Comparison of ENCODE assay signal across 31 mouse cellular contexts in genomic region chr7:24702841-24703240, GRCm38 (mm10). TPM values are rescaled to one million over a fixed set of nuclear protein-coding genes. Genes with fewer than 3 reads are reported as not detected.
"Had no signal": no experiment of that assay in that cellular context is flagged by ENCODE, and none has a peak within 500 bp of the region (broad histone marks: within the 10 kb centered on the region; RNA-seq: fewer than 3 reads in every experiment).

No protein-coding gene starts in this region.

RNA-seq across cellular contexts. Expression of gene BC049730, which starts 6.2 kb away (rescaled TPM):
- polyA plus RNA-seq: limb, embryonic 10.5 days; limb, embryonic 11.5 days; limb, embryonic 12.5 days; limb, embryonic 13.5 days; limb, embryonic 14.5 days; limb, embryonic 15.5 days; liver, adult 2 months; liver, embryonic 11.5 days; liver, embryonic 12.5 days; liver, embryonic 13.5 days; liver, embryonic 14.5 days; liver, embryonic 15.5 days; liver, embryonic 16.5 days; liver, postnatal 0 days; lung, adult 2 months; lung, embryonic 14.5 days; lung, embryonic 15.5 days; lung, embryonic 16.5 days; lung, postnatal 0 days; macrophage; midbrain, embryonic 10.5 days; midbrain, embryonic 11.5 days; midbrain, embryonic 12.5 days; midbrain, embryonic 13.5 days; midbrain, embryonic 14.5 days; midbrain, embryonic 15.5 days; midbrain, embryonic 16.5 days; midbrain, postnatal 0 days; myocyte; neural tube, embryonic 11.5 days; neural tube, embryonic 12.5 days had no signal

RNA-seq across cellular contexts. Expression of gene Gm4763, which starts 23.9 kb away (rescaled TPM):
- polyA plus RNA-seq: limb, embryonic 10.5 days; limb, embryonic 11.5 days; limb, embryonic 12.5 days; limb, embryonic 13.5 days; limb, embryonic 14.5 days; limb, embryonic 15.5 days; liver, adult 2 months; liver, embryonic 11.5 days; liver, embryonic 12.5 days; liver, embryonic 13.5 days; liver, embryonic 14.5 days; liver, embryonic 15.5 days; liver, embryonic 16.5 days; liver, postnatal 0 days; lung, adult 2 months; lung, embryonic 14.5 days; lung, embryonic 15.5 days; lung, embryonic 16.5 days; lung, postnatal 0 days; macrophage; midbrain, embryonic 10.5 days; midbrain, embryonic 11.5 days; midbrain, embryonic 12.5 days; midbrain, embryonic 13.5 days; midbrain, embryonic 14.5 days; midbrain, embryonic 15.5 days; midbrain, embryonic 16.5 days; midbrain, postnatal 0 days; myocyte; neural tube, embryonic 11.5 days; neural tube, embryonic 12.5 days had no signal

RNA-seq across cellular contexts. Expression of gene Tex101, which starts 26.4 kb away (rescaled TPM):
- polyA plus RNA-seq: limb, embryonic 10.5 days; limb, embryonic 11.5 days; limb, embryonic 12.5 days; limb, embryonic 13.5 days; limb, embryonic 14.5 days; limb, embryonic 15.5 days; liver, adult 2 months; liver, embryonic 11.5 days; liver, embryonic 12.5 days; liver, embryonic 13.5 days; liver, embryonic 14.5 days; liver, embryonic 16.5 days; liver, postnatal 0 days; lung, adult 2 months; lung, embryonic 14.5 days; lung, embryonic 15.5 days; lung, embryonic 16.5 days; lung, postnatal 0 days; macrophage; midbrain, embryonic 10.5 days; midbrain, embryonic 11.5 days; midbrain, embryonic 12.5 days; midbrain, embryonic 14.5 days; midbrain, embryonic 15.5 days; midbrain, embryonic 16.5 days; midbrain, postnatal 0 days; myocyte; neural tube, embryonic 11.5 days; neural tube, embryonic 12.5 days had no signal

RNA-seq across cellular contexts. Expression of gene Cd177, which starts 57.3 kb away (rescaled TPM):
- polyA plus RNA-seq: limb, embryonic 10.5 days; limb, embryonic 11.5 days; limb, embryonic 12.5 days; limb, embryonic 13.5 days; midbrain, embryonic 10.5 days; midbrain, embryonic 11.5 days; midbrain, embryonic 12.5 days; myocyte; neural tube, embryonic 11.5 days; neural tube, embryonic 12.5 days had no signal
